Mouse (Mus musculus) CH12.LX (cell line): ENCODE results near the gene Map7d2. TPM values are rescaled to one million over a fixed set of nuclear protein-coding genes. Genes with fewer than 3 reads are reported as not detected.

Source experiments
- DNase-seq: peaks from one replicate; pipeline ENCODE4 v3.0.0-alpha.2; 2013; ENCODE audit errors: extremely low read depth
- H3K27ac ChIP-seq: 2 replicates; pipeline ENCODE4 v1.5.1; 2012; ENCODE audit warnings: low read depth, mild to moderate bottlenecking, control low read depth, moderate library complexity; ENCODE audit not compliant: insufficient read depth
- H3K27me3 ChIP-seq: replicated peaks from 2 replicates; pipeline ENCODE3; 2012; ENCODE audit warnings: inconsistent platforms
- H3K36me3 ChIP-seq, 2 experiments: replicated peaks in 1 of 2; 2 replicates each; pipeline versions ENCODE3 to v1.6.1; 2012; ENCODE audit warnings: inconsistent platforms in 1 of 2, low read length in 1 of 2, mild to moderate bottlenecking in 1 of 2, mixed read lengths in 1 of 2, moderate library complexity in 1 of 2; ENCODE audit not compliant: control insufficient read depth in 1 of 2, insufficient read depth in 1 of 2
- H3K4me1 ChIP-seq, 2 experiments: 2 replicates each; pipeline ENCODE4 v1.6.1; 2012; ENCODE audit warnings: inconsistent platforms in 1 of 2, moderate library complexity in 1 of 2; ENCODE audit not compliant: insufficient read depth in 2 of 2, control insufficient read depth in 1 of 2
- H3K4me2 ChIP-seq: 2 replicates; pipeline ENCODE4 v1.6.1; 2012; ENCODE audit warnings: low read depth, mild to moderate bottlenecking, control low read depth; ENCODE audit not compliant: poor library complexity, insufficient read depth, severe bottlenecking
- H3K4me3 ChIP-seq, 3 experiments: fragments of 150-350 bp in 1 of 3; sonication (generic) in 1 of 3; replicated peaks in 1 of 3; 2 replicates each; pipeline versions ENCODE3 to v1.5.1; 2011 to 2012; ENCODE audit warnings: low read depth in 2 of 3, low read length in 2 of 3, mild to moderate bottlenecking in 2 of 3, moderate library complexity in 2 of 3, control low read depth in 1 of 3, improper control_type of control experiment in 1 of 3, inconsistent platforms in 1 of 3, mixed read lengths in 1 of 3; ENCODE audit not compliant: poor library complexity in 1 of 3
- H3K79me2 ChIP-seq: replicated peaks from 2 replicates; pipeline ENCODE4 v1.6.1; 2012; ENCODE audit warnings: mild to moderate bottlenecking, moderate library complexity; ENCODE audit not compliant: control insufficient read depth, poor library complexity, insufficient read depth, severe bottlenecking; ENCODE audit errors: extremely low read depth
- H3K9ac ChIP-seq: 2 replicates; pipeline ENCODE4 v1.6.1; 2012; ENCODE audit warnings: low read depth, mild to moderate bottlenecking, control low read depth, moderate library complexity; ENCODE audit not compliant: insufficient read depth
- H3K9me3 ChIP-seq: replicated peaks from 2 replicates; pipeline ENCODE3; 2012; ENCODE audit warnings: low read length, inconsistent platforms, mixed read lengths
- BHLHE40 ChIP-seq: IDR thresholded peaks from 2 replicates; pipeline ENCODE4 v1.6.1; 2011; ENCODE audit warnings: mild to moderate bottlenecking, low read depth, low read length, improper control_type of control experiment
- CHD1 ChIP-seq: IDR thresholded peaks from 2 replicates; pipeline ENCODE4 v1.6.1; 2012; ENCODE audit warnings: low read depth, low read length, improper control_type of control experiment, inconsistent platforms
- CHD2 ChIP-seq: IDR thresholded peaks from 2 replicates; pipeline ENCODE4 v1.6.1; 2011; ENCODE audit warnings: low read length, improper control_type of control experiment
- CTCF ChIP-seq, 2 experiments: IDR thresholded peaks in 1 of 2; conservative IDR thresholded peaks in 1 of 2; 2 replicates each; pipeline ENCODE4 v1.5.1; 2011 to 2012; ENCODE audit warnings: low read depth in 2 of 2, low read length in 2 of 2, improper control_type of control experiment in 1 of 2, inconsistent platforms in 1 of 2, mild to moderate bottlenecking in 1 of 2, moderate library complexity in 1 of 2
- E2F4 ChIP-seq: IDR thresholded peaks from 2 replicates; pipeline ENCODE4 v1.6.1; 2011; ENCODE audit warnings: low read depth, low read length, improper control_type of control experiment; ENCODE audit not compliant: insufficient replicate concordance
- ELF1 ChIP-seq: IDR thresholded peaks from 2 replicates; pipeline ENCODE4 v1.6.1; 2014; ENCODE audit warnings: low read depth, mild to moderate bottlenecking, inconsistent platforms, low read length, improper control_type of control experiment
- EP300 ChIP-seq: IDR thresholded peaks from 2 replicates; pipeline ENCODE4 v1.6.1; 2011; ENCODE audit warnings: low read length, improper control_type of control experiment
- ETS1 ChIP-seq: conservative IDR thresholded peaks from 2 replicates; pipeline ENCODE4 v1.6.1; 2012; ENCODE audit warnings: low read depth, mild to moderate bottlenecking, inconsistent platforms, low read length, improper control_type of control experiment, moderate library complexity
- GABPA ChIP-seq: IDR thresholded peaks from 2 replicates; pipeline ENCODE4 v1.6.1; 2012; ENCODE audit warnings: low read depth, low read length, improper control_type of control experiment, inconsistent platforms; ENCODE audit not compliant: insufficient replicate concordance
- HCFC1 ChIP-seq: IDR thresholded peaks from 2 replicates; pipeline ENCODE4 v1.6.1; 2012; ENCODE audit warnings: low read depth, mild to moderate bottlenecking, inconsistent platforms, low read length, improper control_type of control experiment
- IRF4 ChIP-seq: IDR thresholded peaks from 2 replicates; pipeline ENCODE4 v1.6.1; 2014; ENCODE audit warnings: low read depth, mild to moderate bottlenecking, inconsistent platforms, low read length, improper control_type of control experiment
- JUN ChIP-seq: IDR thresholded peaks from 2 replicates; pipeline ENCODE4 v1.6.1; 2011; ENCODE audit warnings: low read depth, mild to moderate bottlenecking, low read length, improper control_type of control experiment, moderate library complexity; ENCODE audit not compliant: insufficient read depth
- JUND ChIP-seq: conservative IDR thresholded peaks from 2 replicates; pipeline ENCODE4 v1.6.1; 2011; ENCODE audit warnings: low read depth, low read length, improper control_type of control experiment
- KAT2A ChIP-seq: IDR thresholded peaks from 2 replicates; pipeline ENCODE4 v1.6.1; 2012; ENCODE audit warnings: low read length, improper control_type of control experiment, inconsistent platforms; ENCODE audit not compliant: insufficient replicate concordance
- MAFK ChIP-seq: IDR thresholded peaks from 2 replicates; pipeline ENCODE4 v1.6.1; 2011; ENCODE audit warnings: low read length, improper control_type of control experiment; ENCODE audit not compliant: insufficient replicate concordance
- MAX ChIP-seq: IDR thresholded peaks from 2 replicates; pipeline ENCODE4 v1.6.1; 2011; ENCODE audit warnings: low read length, improper control_type of control experiment
- MAZ ChIP-seq: IDR thresholded peaks from 2 replicates; pipeline ENCODE4 v1.6.1; 2012; ENCODE audit warnings: low read depth, mild to moderate bottlenecking, inconsistent platforms, low read length, improper control_type of control experiment, moderate library complexity
- MEF2A ChIP-seq: IDR thresholded peaks from 2 replicates; pipeline ENCODE4 v1.6.1; 2014; ENCODE audit warnings: low read depth, mild to moderate bottlenecking, inconsistent platforms, low read length, improper control_type of control experiment, borderline replicate concordance
- MXI1 ChIP-seq: IDR thresholded peaks from 2 replicates; pipeline ENCODE4 v1.6.1; 2011; ENCODE audit warnings: mild to moderate bottlenecking, low read depth, low read length, improper control_type of control experiment
- MYC ChIP-seq: IDR thresholded peaks from 2 replicates; pipeline ENCODE4 v1.6.1; 2011; ENCODE audit warnings: low read depth, mild to moderate bottlenecking, improper control_type of control experiment, low read length
- NELFE ChIP-seq: IDR thresholded peaks from 2 replicates; pipeline ENCODE4 v1.6.1; 2011; ENCODE audit warnings: low read depth, low read length, improper control_type of control experiment
- NRF1 ChIP-seq: IDR thresholded peaks from 2 replicates; pipeline ENCODE4 v1.6.1; 2014; ENCODE audit warnings: low read depth, mild to moderate bottlenecking, inconsistent platforms, low read length, improper control_type of control experiment, moderate library complexity
- PAX5 ChIP-seq: IDR thresholded peaks from 2 replicates; pipeline ENCODE4 v1.6.1; 2012; ENCODE audit warnings: low read length, inconsistent platforms, mixed read lengths
- POLR2A ChIP-seq: IDR thresholded peaks from 2 replicates; pipeline ENCODE4 v1.6.1; 2011; ENCODE audit warnings: low read depth, mild to moderate bottlenecking, improper control_type of control experiment, low read length
- POLR2AphosphoS2 ChIP-seq: IDR thresholded peaks from 2 replicates; pipeline ENCODE4 v1.6.1; 2011; ENCODE audit warnings: low read depth, low read length, improper control_type of control experiment
- RAD21 ChIP-seq: IDR thresholded peaks from 2 replicates; pipeline ENCODE4 v1.6.1; 2011; ENCODE audit warnings: low read depth, mild to moderate bottlenecking, low read length, improper control_type of control experiment, moderate library complexity
- RCOR1 ChIP-seq: conservative IDR thresholded peaks from 2 replicates; pipeline ENCODE4 v1.6.1; 2012; ENCODE audit warnings: low read depth, mild to moderate bottlenecking, inconsistent platforms, low read length, improper control_type of control experiment
- SIN3A ChIP-seq: IDR thresholded peaks from 2 replicates; pipeline ENCODE4 v1.6.1; 2012; ENCODE audit warnings: low read length, improper control_type of control experiment, inconsistent platforms
- SMC3 ChIP-seq: IDR thresholded peaks from 2 replicates; pipeline ENCODE4 v1.6.1; 2011; ENCODE audit warnings: low read depth, low read length, improper control_type of control experiment
- TBP ChIP-seq: conservative IDR thresholded peaks from 2 replicates; pipeline ENCODE4 v1.6.1; 2011; ENCODE audit warnings: low read depth, low read length, improper control_type of control experiment
- TCF12 ChIP-seq: IDR thresholded peaks from 2 replicates; pipeline ENCODE4 v1.6.1; 2014; ENCODE audit warnings: low read depth, mild to moderate bottlenecking, inconsistent platforms, low read length, improper control_type of control experiment
- UBTF ChIP-seq: IDR thresholded peaks from 2 replicates; pipeline ENCODE4 v1.6.1; 2012; ENCODE audit warnings: low read depth, mild to moderate bottlenecking, inconsistent platforms, low read length, improper control_type of control experiment, moderate library complexity
- USF1 ChIP-seq: IDR thresholded peaks from 2 replicates; pipeline ENCODE4 v1.6.1; 2014; ENCODE audit warnings: low read depth, mild to moderate bottlenecking, inconsistent platforms, low read length, improper control_type of control experiment
- USF2 ChIP-seq: conservative IDR thresholded peaks from 2 replicates; pipeline ENCODE4 v1.6.1; 2011; ENCODE audit warnings: low read depth, low read length, improper control_type of control experiment
- ZC3H11A ChIP-seq: IDR thresholded peaks from 2 replicates; pipeline ENCODE4 v1.6.1; 2012; ENCODE audit warnings: low read depth, mild to moderate bottlenecking, inconsistent platforms, low read length, improper control_type of control experiment
- ZKSCAN1 ChIP-seq: IDR thresholded peaks from 2 replicates; pipeline ENCODE4 v1.6.1; 2012; ENCODE audit warnings: low read depth, inconsistent platforms, low read length, improper control_type of control experiment, borderline replicate concordance
- ZMIZ1 ChIP-seq: IDR thresholded peaks from 2 replicates; pipeline ENCODE4 v1.6.1; 2012; ENCODE audit warnings: low read depth, mild to moderate bottlenecking, inconsistent platforms, low read length, improper control_type of control experiment
- ZNF384 ChIP-seq: IDR thresholded peaks from 2 replicates; pipeline ENCODE4 v1.6.1; 2012; ENCODE audit warnings: low read depth, low read length, improper control_type of control experiment, inconsistent platforms
- dilution Hi-C: fragments of 300-500 bp; cut with MboI; formaldehyde crosslinking; loops from 2 replicates; pipeline ENCODE4 v1.14.3; 2020; ENCODE audit warnings: low sequenced_read_pairs; ENCODE audit not compliant: extremely low pct_unique_long_range_greater_than_20kb, extremely low pct_ligation_motif_present
- in situ Hi-C: fragments of 300-500 bp; cut with MboI; formaldehyde crosslinking; loops from 3 replicates; pipeline ENCODE4 v1.14.3; 2019; ENCODE audit warnings: low sequenced_read_pairs, low pct_ligation_motif_present, low pct_unique_long_range_greater_than_20kb, mixed read lengths
- polyA plus RNA-seq: library from polyadenylated mRNA; unstranded; fragments of >175 nt; gene quantifications from 2 replicates; pipeline ENCODE4 v1.2.1, GENCODE M21; 2012; ENCODE audit warnings: low read depth; ENCODE audit not compliant: insufficient read length
- total RNA-seq, 2 experiments: library from RNA; depleted of rRNA; stranded (reverse); fragments of 300-350 nt in 1 of 2; fragments of >200 nt in 1 of 2; gene quantifications; 2 replicates each; pipeline ENCODE4 v1.2.3; 2012 to 2014

Map7d2 gene
- total and polyA plus RNA-seq, 3 experiments: 0.19 to 1.1 TPM; not detected in 1

- in situ Hi-C loops (no loop called here), dilution Hi-C loops (no loop called here)
- Histone ChIP-seq H3K9ac (peak overlapping the region; percentile 70), H3K27me3 (no peaks in the 10 kb centered on the region), H3K9me3 (no peaks in the 10 kb centered on the region), H3K4me3 (peak overlapping the region; percentile 52 to 96 (median 73)), H3K36me3 (no peaks in the 10 kb centered on the region), H3K4me2 (no peak overlapping the region), H3K4me1 (peaks cover 5 to 7% of the 10 kb centered on the region in 2 experiments), H3K79me2 (peaks cover 4% of the 10 kb centered on the region; the same call in 1 of the 2 replicates), H3K27ac (peak overlapping the region; percentile 77)
- TF ChIP-seq ZNF384 (no peak), RAD21 (peak; percentile 15), ELF1 (peak; percentile 87), JUND (no peak), SIN3A (peak; percentile 31; the same call in 1 of the 2 replicates), UBTF (no peak), POLR2A (peak; percentile 75), JUN (no peak), POLR2AphosphoS2 (no peak), MAX (no peak), BHLHE40 (no peak), NELFE (peak; percentile 61), CHD1 (no peak), EP300 (no peak), USF1 (no peak), TBP (no peak), RCOR1 (no peak), ZC3H11A (no peak), PAX5 (no peak), E2F4 (peak; percentile 48; the same call in 1 of the 2 replicates), ZMIZ1 (no peak), HCFC1 (peak; percentile 60), NRF1 (no peak), MAFK (no peak), IRF4 (no peak), MYC (no peak), ETS1 (no peak), CTCF (conservative IDR thresholded peaks at IDR 0.05 in 1 of 2, IDR thresholded peaks at IDR 0.05 in 1 of 2; ENCODE audit: low read depth in 2 of 2, low read length in 2 of 2) (peak in 1 of 2 experiments; percentile 89; a peak in 2 of 4 replicates), GABPA (no peak), ZKSCAN1 (no peak), MXI1 (no peak), SMC3 (peak; percentile 58), MEF2A (peak; percentile 15; the same call in 1 of the 2 replicates), USF2 (no peak), KAT2A (no peak), CHD2 (0 out of 2 replicates have a peak, but pooled peaks have one; percentile 55), TCF12 (peak; percentile 29; the same call in 1 of the 2 replicates), MAZ (no peak)
- DNase-seq: peak; percentile 92
These were observed 118.0 kb downstream of the Map7d2 start for GRCm38 (mm10) chrX:159532427-159532810.
